Mouse (Mus musculus) heart, adult 2 months (tissue): ENCODE measurements around the gene Dact3.

ENCODE experiments used
- EP300 ChIP-seq: fragments of 200-500 bp; IDR thresholded peaks from 2 replicates; pipeline ENCODE4 v1.6.1; 2011; ENCODE audit warnings: low read depth, low read length, control low read depth; ENCODE audit not compliant: insufficient read depth
- POLR2A ChIP-seq: fragments of 200-500 bp; IDR thresholded peaks from 2 replicates; pipeline ENCODE4 v1.6.1; 2011; ENCODE audit warnings: mild to moderate bottlenecking, low read depth, low read length, control low read depth; ENCODE audit not compliant: insufficient read depth

- TF ChIP-seq POLR2A (no peak), EP300 (no peak)
These were observed 47.8 kb upstream of the Dact3 start for GRCm38 (mm10) chr7:16827274-16827673.
